Mouse (Mus musculus) layer of hippocampus, adult 11-12 months (tissue): ENCODE results near the gene Pcx.

Experiments
- DNase-seq: peaks from one replicate; pipeline ENCODE4 v3.0.0; 2022; ENCODE audit warnings: low spot score

Pcx gene

DNA sequence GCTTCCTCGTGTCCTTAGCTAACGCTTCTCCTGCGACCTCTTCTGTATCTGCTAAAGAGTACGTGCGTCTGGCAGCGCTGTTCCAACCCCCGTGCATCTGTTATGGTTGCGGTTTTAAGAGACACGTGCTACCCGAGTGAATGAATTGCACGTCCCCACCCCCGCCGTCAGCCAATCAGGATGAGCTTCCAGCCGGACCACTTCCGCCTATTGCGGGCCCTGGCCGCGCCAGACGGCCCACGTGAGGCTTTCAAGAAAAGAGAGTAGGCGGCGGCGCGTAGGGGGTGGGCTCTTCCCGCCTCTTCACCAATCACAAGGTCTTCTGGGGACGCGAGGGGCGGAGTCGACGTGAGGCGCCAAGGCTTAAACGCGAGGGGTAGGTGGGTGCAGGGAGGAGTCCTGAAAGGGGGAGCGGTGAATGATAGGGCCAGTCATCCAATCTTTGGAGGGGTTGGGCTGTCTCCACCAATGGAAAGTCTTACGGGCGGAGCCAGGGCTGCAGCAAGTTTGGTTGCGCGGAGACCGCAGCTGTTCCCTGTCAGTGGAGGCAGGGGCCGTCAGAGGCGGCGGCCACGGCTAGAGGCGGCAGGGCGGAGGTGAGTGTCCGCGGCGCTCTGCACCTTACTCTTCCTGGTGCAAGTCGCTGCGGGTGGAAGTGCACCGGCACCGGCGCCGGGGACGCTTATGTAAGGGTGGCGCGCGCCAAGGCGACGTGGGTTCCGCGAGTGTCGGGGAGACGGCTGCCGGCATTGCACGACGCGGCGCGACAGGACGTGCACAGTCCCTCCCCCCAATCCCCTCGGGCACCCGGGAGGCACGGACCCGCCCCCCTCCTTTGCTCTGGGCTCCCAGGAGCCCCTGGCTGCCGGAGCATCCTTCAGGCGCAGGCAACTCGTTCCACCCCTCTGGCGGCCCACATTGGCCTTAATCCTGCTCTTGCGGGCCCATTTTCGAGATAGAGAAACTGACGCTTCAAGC is at the start of gene Pcx:
Gene Pcx, plus strand, starts transcription at position 487 of the 978 bp plus-strand sequence.
- peak; percentile 99 for DNase-seq

DNA sequence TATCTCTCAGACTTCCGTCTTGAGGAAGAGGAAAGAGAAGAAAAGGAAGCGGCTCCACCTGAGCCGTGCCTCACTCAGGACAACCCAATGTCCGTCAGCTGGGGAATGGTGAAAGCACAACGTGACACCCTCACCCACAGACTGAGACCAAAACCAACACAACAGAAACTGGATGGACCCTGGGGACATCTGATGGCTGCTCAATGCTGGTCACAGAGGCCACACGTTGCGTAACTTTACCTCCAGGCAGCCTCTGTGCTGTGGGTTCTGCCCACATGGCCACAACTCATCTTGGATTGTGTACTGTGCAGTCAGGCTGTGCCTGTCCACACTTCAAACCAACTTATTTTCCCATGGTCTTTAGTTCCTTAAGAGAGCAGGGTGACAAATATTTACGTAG is 48.3 kb upstream of the Pcx start:
- no peak for DNase-seq

DNA sequence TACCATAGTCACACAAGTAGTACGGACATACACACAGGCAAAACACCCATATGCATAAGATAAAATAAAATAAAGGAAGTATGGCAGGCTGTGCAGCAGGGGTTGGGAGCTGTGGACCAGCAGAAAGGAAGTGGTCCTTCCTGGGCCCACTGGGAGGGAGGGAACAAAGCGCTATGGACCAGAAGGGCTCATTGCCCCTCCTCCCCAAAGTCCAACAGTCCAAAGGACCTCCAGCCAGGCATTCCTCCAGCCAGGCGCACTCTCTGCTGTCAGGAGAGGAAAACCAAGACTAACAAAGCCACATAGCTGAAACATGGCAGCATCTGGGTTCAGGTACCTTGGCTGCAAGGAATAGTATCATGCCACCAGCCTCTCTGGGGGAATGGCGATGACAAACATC is 45.6 kb upstream of the Pcx start:
- no peak for DNase-seq

GRCm38 (mm10) chr19:4468363-4468762 is 41.9 kb upstream of the Pcx start:
- DNase-seq: no peak

GRCm38 (mm10) chr19:4473549-4473948 is 36.7 kb upstream of the Pcx start:
- DNase-seq: no peak

- DNase-seq: no peak
These were observed 35.5 kb upstream of the Pcx start for GRCm38 (mm10) chr19:4474739-4475138.

DNA sequence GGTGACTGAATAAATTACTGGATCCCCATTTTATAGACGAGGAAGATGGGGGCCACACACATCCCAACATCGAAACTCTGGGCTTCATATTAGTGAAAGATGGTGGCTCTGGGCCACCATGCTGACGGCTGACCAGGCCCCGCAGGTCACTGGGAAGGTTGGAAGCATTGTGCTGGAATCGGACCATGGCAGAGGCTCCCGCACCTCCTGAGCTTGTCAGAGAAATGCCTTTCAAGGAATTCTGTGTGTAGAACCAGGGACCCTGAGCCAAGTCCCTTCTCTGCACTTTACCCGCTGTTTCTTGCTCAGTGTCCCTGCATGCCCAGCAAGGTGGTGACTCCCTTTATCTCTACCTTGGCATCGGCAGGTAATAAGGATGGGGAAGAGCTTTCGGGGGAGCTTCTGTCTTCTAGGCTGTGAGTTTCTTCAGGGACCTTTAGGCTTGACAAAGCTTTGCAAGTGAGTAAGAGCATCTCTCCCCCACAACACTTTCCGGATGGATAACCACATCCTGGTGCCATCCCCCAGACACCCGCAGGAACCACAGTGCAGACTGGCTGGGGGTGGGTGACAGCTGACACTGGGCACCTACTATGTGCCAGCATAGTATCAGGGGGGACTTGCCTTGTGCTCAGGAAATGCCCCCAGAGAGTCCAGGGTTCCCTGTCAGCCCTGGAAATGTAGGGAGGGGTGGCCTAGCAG is 34.9 kb upstream of the Pcx start:
- DNase-seq: no peak

- DNase-seq: peak; percentile 53
These were observed 33.5 kb upstream of the Pcx start for GRCm38 (mm10) chr19:4476601-4477257.

DNA sequence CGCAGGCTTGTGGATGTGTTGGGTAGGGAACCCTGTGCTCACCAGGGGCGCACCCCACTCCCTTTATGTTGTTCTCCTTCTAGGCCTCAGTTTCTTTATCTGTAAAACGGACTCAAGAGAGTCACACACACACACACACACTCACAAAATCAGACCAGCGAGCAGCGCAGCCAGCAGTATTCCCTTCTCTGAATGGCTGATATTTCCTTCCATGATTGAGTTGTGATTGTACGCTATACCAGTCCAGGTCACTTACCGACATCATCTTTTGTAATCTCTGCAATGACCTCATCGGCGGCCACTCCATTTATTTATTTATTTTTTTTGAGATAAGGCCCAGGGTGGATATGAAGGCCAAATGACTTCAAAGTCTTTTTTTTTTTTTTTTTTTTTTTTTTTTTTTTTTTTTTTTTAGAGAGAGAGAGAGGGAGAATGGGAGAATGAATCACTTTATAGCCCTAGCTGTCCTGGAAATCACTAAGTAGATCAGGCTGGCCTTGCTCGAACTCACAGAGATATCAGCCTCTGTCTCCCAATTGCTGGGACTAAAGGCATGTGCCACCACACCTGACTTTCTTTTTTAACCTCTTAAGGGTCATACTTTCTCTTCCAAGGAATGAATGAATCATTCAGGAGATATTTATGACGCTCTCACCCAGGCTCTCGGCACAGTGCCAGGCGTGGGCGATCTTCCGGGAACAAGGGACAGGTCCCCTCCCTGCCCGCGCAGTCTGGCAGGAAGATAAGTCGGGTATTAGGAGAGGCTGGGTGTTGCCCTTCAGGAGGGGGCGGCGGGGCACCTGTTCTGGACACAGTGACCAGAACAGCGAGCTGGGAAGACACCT is 32.7 kb upstream of the Pcx start, which contains the start of gene Syt12:
Gene Syt12, minus strand, starts transcription at position 103 of the 845 bp plus-strand sequence.
- DNase-seq: peak; percentile 48

DNA sequence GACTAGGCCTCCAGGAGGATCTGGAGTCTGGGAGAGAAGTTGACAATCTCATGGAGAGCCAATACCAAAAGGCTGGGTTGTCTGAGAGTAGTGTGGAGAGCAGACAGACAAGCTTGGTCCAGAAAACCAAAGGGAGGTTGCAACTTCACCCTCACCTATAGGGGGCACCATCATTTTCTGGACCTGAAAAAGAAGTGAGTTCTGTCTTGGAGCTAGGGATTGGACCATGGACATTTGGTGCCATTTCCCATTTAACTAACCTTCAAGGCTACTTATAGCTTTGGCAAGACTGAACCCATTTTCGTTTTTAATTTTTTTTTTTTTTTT is 32.1 kb upstream of the Pcx start:
- no peak for DNase-seq

DNA sequence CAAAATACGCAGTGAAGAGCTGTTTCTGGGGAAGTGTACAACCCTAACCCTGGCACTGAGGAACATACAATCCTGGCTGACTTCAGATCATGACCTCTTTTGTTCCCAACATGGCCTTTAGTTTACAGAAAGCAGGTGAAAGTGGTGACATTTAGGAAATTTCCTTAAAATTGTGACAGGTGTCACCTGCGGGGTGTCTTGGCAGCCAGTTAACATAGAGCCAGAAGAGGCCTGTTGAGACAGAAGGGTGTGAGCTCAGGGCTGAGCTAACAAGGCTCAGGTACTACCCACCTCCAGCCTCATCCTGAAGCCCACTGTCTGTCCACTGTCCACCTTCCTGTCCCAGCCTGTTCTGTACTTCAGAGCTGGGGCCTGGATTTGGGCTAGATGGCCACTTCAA is 30.2 kb upstream of the Pcx start:
- DNase-seq: no peak

GRCm38 (mm10) chr19:4481326-4481725 is 28.9 kb upstream of the Pcx start:
- no peak for DNase-seq

GRCm38 (mm10) chr19:4482111-4482859 is 28.0 kb upstream of the Pcx start:
- DNase-seq: no peak

- no peak for DNase-seq
These were observed 25.3 kb upstream of the Pcx start for GRCm38 (mm10) chr19:4485006-4485405.

GRCm38 (mm10) chr19:4487877-4488276 is 22.4 kb upstream of the Pcx start:
- no peak for DNase-seq

- no peak for DNase-seq
These were observed 19.1 kb upstream of the Pcx start for GRCm38 (mm10) chr19:4491080-4491695.

DNA sequence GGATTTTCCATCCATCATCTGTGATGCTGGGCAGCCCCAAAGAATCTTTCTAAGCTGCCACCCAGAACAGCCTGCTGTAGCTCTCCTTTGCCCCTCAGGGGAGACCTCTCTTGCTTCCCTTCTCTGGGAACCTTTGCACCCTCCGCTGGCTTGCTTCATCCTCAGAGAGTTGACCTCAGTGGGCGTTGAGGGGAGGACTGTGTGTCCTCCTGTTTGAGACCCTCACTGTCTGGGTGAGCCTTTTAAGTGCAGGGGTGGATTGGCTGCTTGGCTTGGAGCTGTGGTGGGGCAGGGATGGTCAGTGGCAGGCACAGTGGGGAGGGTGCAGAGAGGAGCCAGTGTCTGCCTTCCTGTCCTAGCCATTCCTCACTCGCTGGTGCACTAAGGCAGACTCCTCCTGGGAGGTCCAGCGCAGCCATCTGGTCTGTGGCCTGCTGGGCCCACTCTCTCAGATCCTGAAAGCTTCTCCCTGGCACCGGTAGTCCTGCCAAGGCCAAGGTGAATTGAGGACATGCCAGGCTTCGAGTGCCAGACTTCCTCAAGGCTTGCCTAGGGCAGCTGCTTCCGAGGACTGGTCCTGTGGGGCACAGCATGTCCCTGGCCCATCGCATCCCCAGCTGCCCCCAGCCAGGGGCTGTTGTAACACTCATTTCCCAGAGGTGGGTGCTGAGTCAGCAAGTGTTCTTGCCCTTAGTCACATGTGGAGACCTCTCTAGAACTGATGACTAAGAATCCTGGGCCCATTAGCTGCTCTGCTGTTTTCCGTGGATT is 17.6 kb upstream of the Pcx start:
- no peak for DNase-seq

DNA sequence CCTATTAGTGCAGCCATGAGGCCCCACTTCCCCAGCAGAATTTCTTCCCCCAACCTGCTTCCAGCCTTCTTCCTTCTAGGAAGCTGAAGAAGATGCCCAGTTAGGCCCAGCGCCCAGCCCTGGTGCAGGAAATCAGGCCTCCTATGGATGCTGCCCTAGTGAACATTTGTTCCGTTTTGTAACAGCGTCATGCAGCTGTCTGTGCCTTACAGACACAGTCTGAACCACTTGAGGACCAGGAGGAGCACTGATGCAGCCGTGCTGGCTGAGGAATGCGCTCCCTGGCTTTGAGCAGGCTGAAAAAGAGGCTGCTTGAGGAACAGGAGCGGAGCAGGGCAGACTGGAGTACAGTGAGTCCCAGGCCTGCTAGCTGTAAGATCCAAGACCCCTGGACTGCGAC is 15.6 kb upstream of the Pcx start:
- no peak for DNase-seq

DNA sequence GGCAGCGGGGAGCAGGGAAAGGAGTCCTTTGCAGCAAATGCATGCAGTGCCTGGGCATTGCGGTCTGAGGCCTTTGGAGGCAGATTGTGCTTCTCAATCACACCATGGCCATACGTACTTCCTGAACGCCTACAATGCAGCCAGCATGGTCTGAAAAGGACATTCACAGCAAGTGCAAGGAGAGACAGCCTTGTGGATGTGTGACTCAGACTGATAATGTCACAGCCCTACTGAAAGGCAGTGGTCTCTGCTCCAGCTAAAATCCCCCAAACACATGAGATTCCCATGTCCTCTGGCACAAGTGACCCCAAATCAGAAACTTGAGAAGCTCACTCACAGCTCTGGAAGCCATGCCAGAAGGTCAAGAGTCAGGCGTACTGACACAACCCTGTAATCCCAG is 14.5 kb upstream of the Pcx start:
- DNase-seq: no peak
